Mouse (Mus musculus) spleen, postnatal 0 days (tissue): Measurements from ENCODE around the gene Timm9. TPM values are rescaled to one million over a fixed set of nuclear protein-coding genes. Genes with fewer than 3 reads are reported as not detected.

ENCODE experiments used
- polyA plus RNA-seq: library from polyadenylated mRNA; unstranded; fragments of >200 nt; fragmentation: Nextera tagmentation; extraction: Ambion mirVana; gene quantifications from 2 replicates; pipeline ENCODE4 v1.2.1, GENCODE M21; 2015

Gene Timm9
- polyA plus RNA-seq, result 56.6 and 61.5 TPM in 2 replicates

GRCm38 (mm10) chr12:71136130-71136973 lies at the start of gene Timm9, which contains the start of gene 2700049A03Rik:
Timm9 (minus strand) TSS chr12:71136684.
2700049A03Rik (plus strand) TSS chr12:71136848.

GRCm38 (mm10) chr12:71111331-71111730 lies 25.2 kb downstream of the Timm9 start, which contains the start of gene Tomm20l:
Tomm20l (plus strand) TSS chr12:71111428.

Other genes with a start within 250 kb of the Timm9 start
- gene Actr10, start 198.8 kb downstream of the Timm9 start, polyA plus RNA-seq, result 131 and 138 TPM in 2 replicates
- gene Psma3, start 162.1 kb downstream of the Timm9 start, polyA plus RNA-seq, result 422 and 425 TPM in 2 replicates
- 39.8 and 44.3 TPM in 2 replicates for gene Arid4a, start 120.7 kb downstream of the Timm9 start, polyA plus RNA-seq
- not detected in 2 replicates for gene Tomm20l, start 25.3 kb downstream of the Timm9 start, polyA plus RNA-seq
- 7.2 and 7.7 TPM in 2 replicates for gene 2700049A03Rik, start 164 bp upstream of the Timm9 start, polyA plus RNA-seq
- 1.4 and 2.5 TPM in 2 replicates for gene Dact1, start 173.2 kb upstream of the Timm9 start, polyA plus RNA-seq